Mouse (Mus musculus) liver, postnatal 0 days (tissue): ENCODE results near the gene Nav2.

Experiments
- CTCF ChIP-seq: sonication (generic); IDR thresholded peaks from 2 replicates; pipeline ENCODE4 v1.5.1; 2016; ENCODE audit warnings: antibody characterized with exemption, low read depth
- EP300 ChIP-seq: IDR thresholded peaks from 2 replicates; pipeline ENCODE4 v1.6.1; 2016; ENCODE audit warnings: antibody characterized with exemption, low read depth, mild to moderate bottlenecking

GRCm38 (mm10) chr7:49070621-49071020 lies 162.1 kb downstream of the Nav2 start:
- TF ChIP-seq CTCF (no peak), EP300 (no peak)
